Mouse (Mus musculus) heart, postnatal 0 days (tissue): Measurements from ENCODE around the gene Zbtb5.

Experiments
- CTCF ChIP-seq: IDR thresholded peaks from 2 replicates; pipeline ENCODE4 v1.5.1; 2016; ENCODE audit warnings: antibody characterized with exemption, control low read depth, low read depth
- EP300 ChIP-seq: IDR thresholded peaks from 2 replicates; pipeline ENCODE4 v1.6.1; 2016; ENCODE audit warnings: antibody characterized with exemption, low read depth

DNA sequence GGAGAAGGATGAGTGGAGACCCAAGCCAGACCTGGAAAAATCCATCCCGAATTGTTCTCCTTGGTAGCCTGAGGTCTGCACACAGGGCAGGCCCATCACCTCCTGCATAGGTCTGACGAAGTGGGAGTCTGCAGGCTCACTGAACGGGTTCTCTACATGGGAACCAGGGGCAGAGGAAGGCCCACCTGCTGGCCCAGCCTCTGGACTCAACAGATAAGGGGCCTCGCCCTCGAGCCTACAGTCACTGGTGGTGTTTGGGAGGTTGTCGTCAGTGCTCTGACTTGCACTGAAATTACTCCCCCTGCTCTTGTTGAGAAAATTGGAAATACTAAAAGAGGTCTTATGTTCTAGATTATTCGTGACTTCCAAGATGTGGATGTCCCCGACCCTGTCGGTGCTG lies 18.4 kb downstream of the Zbtb5 start:
- TF ChIP-seq EP300 = no peak
- no peak for TF ChIP-seq CTCF
